Mouse (Mus musculus) midbrain, postnatal 0 days (tissue): ENCODE results near the gene Eya2. TPM values are rescaled to one million over a fixed set of nuclear protein-coding genes. Genes with fewer than 3 reads are reported as not detected.

Experiments
- ATAC-seq: fragments of 200-750 bp; cut with Nextera tagmentation; 2 replicates; pipeline ENCODE4 v1.8.0; 2017; ENCODE audit warnings: moderate number of reproducible peaks, mild to moderate bottlenecking, moderate TSS enrichment, moderate library complexity; ENCODE audit not compliant: low FRiP score
- DNase-seq: peaks from one replicate; pipeline ENCODE4 v3.0.0-alpha.2; 2015; ENCODE audit warnings: low spot score
- H3K27ac ChIP-seq: fragments of 300-500 bp; sonication (generic); 2 replicates; pipeline ENCODE4 v1.5.1; 2014; ENCODE audit warnings: low read depth, mild to moderate bottlenecking, low read length, mixed read lengths
- H3K27me3 ChIP-seq: fragments of 300-500 bp; sonication (generic); 2 replicates; pipeline ENCODE4 v1.6.1; 2014; ENCODE audit warnings: low read length, control low read depth, mixed read lengths; ENCODE audit not compliant: insufficient read depth
- H3K36me3 ChIP-seq: fragments of 300-500 bp; sonication (generic); 2 replicates; pipeline ENCODE4 v1.6.1; 2014; ENCODE audit warnings: low read length, control low read depth, mixed read lengths; ENCODE audit not compliant: insufficient read depth
- H3K4me1 ChIP-seq: fragments of 300-500 bp; sonication (generic); 2 replicates; pipeline ENCODE4 v1.6.1; 2014; ENCODE audit warnings: mild to moderate bottlenecking, control low read depth, antibody characterized with exemption, low read length, mixed read lengths; ENCODE audit not compliant: insufficient read depth
- H3K4me2 ChIP-seq: fragments of 300-500 bp; sonication (generic); 2 replicates; pipeline ENCODE4 v1.6.1; 2014; ENCODE audit warnings: low read depth, mild to moderate bottlenecking, low read length, mixed read lengths; ENCODE audit not compliant: poor library complexity, severe bottlenecking
- H3K4me3 ChIP-seq: fragments of 300-500 bp; sonication (generic); 2 replicates; pipeline ENCODE4 v1.5.1; 2014; ENCODE audit warnings: low read depth, mild to moderate bottlenecking, low read length, moderate library complexity
- H3K9ac ChIP-seq: fragments of 300-500 bp; sonication (generic); replicated peaks from 2 replicates; pipeline ENCODE4 v1.6.1; 2014; ENCODE audit warnings: mild to moderate bottlenecking, low read length, moderate library complexity, mixed read lengths; ENCODE audit not compliant: poor library complexity, severe bottlenecking
- H3K9me3 ChIP-seq: fragments of 300-500 bp; sonication (generic); 2 replicates; pipeline ENCODE4 v1.6.1; 2016; ENCODE audit warnings: low read length, control low read depth
- CTCF ChIP-seq: IDR thresholded peaks from 2 replicates; pipeline ENCODE4 v1.5.1; 2016; ENCODE audit warnings: antibody characterized with exemption, mild to moderate bottlenecking
- WGBS: fragments of 180-500 bp; shearing (Covaris S2); extraction: QIAGEN DNeasy Blood & Tissue Kit; methylation state at CpG from one replicate; pipeline ENCODE4 v1.1.7; 2014; 5-methylcytosine and 5-hydroxymethylcytosine counted together
- polyA plus RNA-seq: library from polyadenylated mRNA; unstranded; fragments of >200 nt; fragmentation: Nextera tagmentation; extraction: Ambion mirVana; gene quantifications from 2 replicates; pipeline ENCODE4 v1.2.1, GENCODE M21; 2015
- total RNA-seq: library from RNA; depleted of rRNA; stranded (reverse); fragments of >200 nt; gene quantifications from 2 replicates; pipeline ENCODE4 v1.2.3, GENCODE M21; 2014

Gene Eya2
- total and polyA plus RNA-seq, 2 experiments from 2014 or later: 7.1 to 21.6 TPM

DNA sequence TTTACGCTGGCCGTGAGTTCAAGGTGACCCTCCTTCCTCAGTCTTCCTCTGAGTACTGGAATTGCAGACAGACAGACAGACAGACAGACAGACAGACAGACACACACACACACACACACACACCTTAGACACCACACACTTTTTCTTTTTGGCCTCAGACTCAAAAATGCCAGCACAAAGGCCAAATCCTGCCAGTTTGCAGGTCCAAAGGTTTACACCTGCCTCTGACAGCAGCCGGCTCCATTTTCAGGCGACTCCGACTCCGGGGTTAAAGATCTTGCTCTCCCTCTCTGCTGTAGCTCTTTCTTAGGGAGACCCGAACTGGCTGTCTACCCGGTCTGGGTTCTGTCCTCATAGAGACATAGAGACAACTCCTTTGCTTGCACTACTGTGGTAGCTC lies 30.7 kb upstream of the Eya2 start:
- Histone ChIP-seq H3K4me3 (no peak overlapping the region), H3K4me2 (no peak overlapping the region), H3K27ac (no peak overlapping the region), H3K4me1 (peaks cover 6% of the 10 kb centered on the region; the same call in 1 of the 2 replicates), H3K27me3 (0 out of 2 replicates have a peak, but pooled peaks cover 4% of the 10 kb centered on the region), H3K9me3 (no peaks in the 10 kb centered on the region), H3K36me3 (no peaks in the 10 kb centered on the region), H3K9ac (no peak overlapping the region)
- 60% methylated on average over 8 of the region's 8 CpGs for WGBS
- ATAC-seq (no peak), DNase-seq (no peak)
- no peak for TF ChIP-seq CTCF

DNA sequence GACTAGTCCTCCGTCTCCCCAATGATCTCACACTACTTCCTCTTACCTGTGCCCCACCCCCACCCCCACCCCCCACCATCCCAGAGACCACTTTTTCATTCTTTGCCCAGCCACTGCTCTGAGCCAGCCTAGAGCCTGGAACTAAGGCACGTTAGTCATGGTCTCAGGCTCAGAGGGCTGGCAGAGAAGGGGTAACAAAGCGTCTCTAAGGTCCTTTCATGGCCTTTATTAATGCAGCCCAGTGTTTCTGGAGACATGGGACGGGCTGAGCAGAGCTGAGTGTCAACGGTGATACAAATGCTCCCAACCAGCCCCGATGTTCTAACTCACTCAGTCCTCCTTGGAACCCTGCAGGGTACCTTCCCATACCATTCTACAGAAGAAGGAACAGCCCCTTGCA lies 30.2 kb upstream of the Eya2 start:
- Histone ChIP-seq H3K4me3 (no peak overlapping the region), H3K9ac (no peak overlapping the region), H3K27me3 (0 out of 2 replicates have a peak, but pooled peaks cover 4% of the 10 kb centered on the region), H3K27ac (no peak overlapping the region), H3K9me3 (no peaks in the 10 kb centered on the region), H3K36me3 (no peaks in the 10 kb centered on the region), H3K4me2 (no peak overlapping the region), H3K4me1 (peaks cover 6% of the 10 kb centered on the region; the same call in 1 of the 2 replicates)
- TF ChIP-seq CTCF: no peak
- DNase-seq (peak; percentile 50), ATAC-seq (peak; percentile 56)
- WGBS: 22% methylated on average over 6 of the region's 6 CpGs

- WGBS: 81% methylated on average over 6 of the region's 6 CpGs
- no peak overlapping the region for H3K27ac ChIP-seq
- 0 out of 2 replicates have a peak, but pooled peaks cover 4% of the 10 kb centered on the region for H3K27me3 ChIP-seq
- no peak overlapping the region for H3K4me3 ChIP-seq
- no peak overlapping the region for H3K4me2 ChIP-seq
- peaks cover 6% of the 10 kb centered on the region; the same call in 1 of the 2 replicates for H3K4me1 ChIP-seq
- no peaks in the 10 kb centered on the region for H3K36me3 ChIP-seq
- H3K9me3 ChIP-seq: no peaks in the 10 kb centered on the region
- ATAC-seq: no peak
- no peak for DNase-seq
- TF ChIP-seq CTCF: no peak
- H3K9ac ChIP-seq: no peak overlapping the region
Observed at GRCm38 (mm10) chr2:165566898-165567297, 27.9 kb upstream of the Eya2 start.

DNA sequence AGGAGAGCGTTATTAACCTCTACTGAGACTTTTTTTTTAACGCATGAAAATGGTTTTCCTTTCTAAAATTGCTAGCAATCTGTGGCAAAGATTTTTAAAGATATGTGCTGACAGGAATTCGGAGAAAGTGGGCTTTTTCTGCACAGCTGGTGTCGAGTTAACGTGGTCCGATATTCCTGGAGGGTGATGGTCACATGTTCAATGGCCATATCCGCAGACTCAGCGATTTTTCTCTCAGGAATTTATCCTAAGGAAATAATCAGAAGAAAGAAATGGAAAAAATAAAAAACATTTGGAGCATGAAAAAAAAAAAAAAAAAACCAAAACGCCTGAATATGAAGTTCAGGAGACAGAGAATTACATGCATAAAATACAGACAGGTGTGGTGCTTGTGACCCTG lies 27.0 kb upstream of the Eya2 start:
- 0 out of 2 replicates have a peak, but pooled peaks cover 4% of the 10 kb centered on the region for H3K27me3 ChIP-seq
- H3K9me3 ChIP-seq: no peaks in the 10 kb centered on the region
- no peak overlapping the region for H3K4me3 ChIP-seq
- ATAC-seq: no peak
- TF ChIP-seq CTCF: no peak
- no peak for DNase-seq
- no peaks in the 10 kb centered on the region for H3K36me3 ChIP-seq
- no peak overlapping the region for H3K27ac ChIP-seq
- no peak overlapping the region for H3K4me2 ChIP-seq
- 52% methylated on average over 9 of the region's 9 CpGs for WGBS
- H3K9ac ChIP-seq: no peak overlapping the region
- peaks cover 6% of the 10 kb centered on the region; the same call in 1 of the 2 replicates for H3K4me1 ChIP-seq

GRCm38 (mm10) chr2:165568911-165569310 lies 25.9 kb upstream of the Eya2 start:
- Histone ChIP-seq H3K9me3 (no peaks in the 10 kb centered on the region), H3K4me1 (no peaks in the 10 kb centered on the region), H3K9ac (no peak overlapping the region), H3K4me2 (no peak overlapping the region), H3K4me3 (no peak overlapping the region), H3K27me3 (no peaks in the 10 kb centered on the region), H3K27ac (no peak overlapping the region), H3K36me3 (no peaks in the 10 kb centered on the region)
- ATAC-seq: no peak
- TF ChIP-seq CTCF: no peak
- WGBS: 24% methylated on average over 6 of the region's 6 CpGs
- DNase-seq: no peak

DNA sequence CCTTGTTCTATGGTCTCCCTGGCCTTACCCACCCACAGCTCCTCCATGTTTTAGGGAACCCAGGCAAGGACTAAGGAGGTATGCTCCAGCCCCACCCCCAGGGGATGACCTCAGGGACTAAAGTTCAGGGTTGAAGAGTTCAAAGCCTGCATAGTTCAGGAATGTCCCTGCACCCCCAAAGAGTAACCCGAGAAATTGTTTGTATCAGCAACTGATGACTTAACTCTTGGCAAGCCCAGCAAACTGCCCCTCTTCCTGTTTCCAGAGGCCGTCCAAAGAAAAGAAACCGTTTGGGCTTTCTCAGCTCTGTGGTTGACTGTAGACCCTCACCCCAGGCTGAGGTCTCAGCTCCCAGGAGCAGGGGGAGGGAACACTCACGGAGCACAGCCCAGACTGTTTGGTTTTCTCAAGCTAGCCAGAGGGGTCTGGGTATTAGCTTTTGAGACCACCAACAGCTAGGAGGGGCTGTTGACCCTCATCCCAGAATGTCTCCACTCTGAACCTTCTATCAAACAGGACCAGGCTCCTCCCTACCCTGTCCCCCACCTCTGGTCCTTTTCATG lies 23.5 kb upstream of the Eya2 start:
- Histone ChIP-seq H3K9ac (no peak overlapping the region), H3K4me1 (no peaks in the 10 kb centered on the region), H3K4me3 (no peak overlapping the region), H3K9me3 (no peaks in the 10 kb centered on the region), H3K4me2 (no peak overlapping the region), H3K36me3 (no peaks in the 10 kb centered on the region), H3K27ac (no peak overlapping the region), H3K27me3 (no peaks in the 10 kb centered on the region)
- no peak for TF ChIP-seq CTCF
- WGBS: 81% methylated on average over 4 of the region's 4 CpGs
- ATAC-seq (no peak), DNase-seq (no peak)
